Mouse (Mus musculus) midbrain, postnatal 0 days (tissue): ENCODE data around the gene Cd6. TPM values are rescaled to one million over a fixed set of nuclear protein-coding genes. Genes with fewer than 3 reads are reported as not detected.

Experiments
- ATAC-seq: fragments of 200-750 bp; cut with Nextera tagmentation; 2 replicates; pipeline ENCODE4 v1.8.0; 2017; ENCODE audit warnings: moderate number of reproducible peaks, mild to moderate bottlenecking, moderate TSS enrichment, moderate library complexity; ENCODE audit not compliant: low FRiP score
- DNase-seq: peaks from one replicate; pipeline ENCODE4 v3.0.0-alpha.2; 2015; ENCODE audit warnings: low spot score
- H3K27ac ChIP-seq: fragments of 300-500 bp; sonication (generic); 2 replicates; pipeline ENCODE4 v1.5.1; 2014; ENCODE audit warnings: low read depth, mild to moderate bottlenecking, low read length, mixed read lengths
- H3K27me3 ChIP-seq: fragments of 300-500 bp; sonication (generic); 2 replicates; pipeline ENCODE4 v1.6.1; 2014; ENCODE audit warnings: low read length, control low read depth, mixed read lengths; ENCODE audit not compliant: insufficient read depth
- H3K36me3 ChIP-seq: fragments of 300-500 bp; sonication (generic); 2 replicates; pipeline ENCODE4 v1.6.1; 2014; ENCODE audit warnings: low read length, control low read depth, mixed read lengths; ENCODE audit not compliant: insufficient read depth
- H3K4me1 ChIP-seq: fragments of 300-500 bp; sonication (generic); 2 replicates; pipeline ENCODE4 v1.6.1; 2014; ENCODE audit warnings: mild to moderate bottlenecking, control low read depth, antibody characterized with exemption, low read length, mixed read lengths; ENCODE audit not compliant: insufficient read depth
- H3K4me2 ChIP-seq: fragments of 300-500 bp; sonication (generic); 2 replicates; pipeline ENCODE4 v1.6.1; 2014; ENCODE audit warnings: low read depth, mild to moderate bottlenecking, low read length, mixed read lengths; ENCODE audit not compliant: poor library complexity, severe bottlenecking
- H3K4me3 ChIP-seq: fragments of 300-500 bp; sonication (generic); 2 replicates; pipeline ENCODE4 v1.5.1; 2014; ENCODE audit warnings: low read depth, mild to moderate bottlenecking, low read length, moderate library complexity
- H3K9ac ChIP-seq: fragments of 300-500 bp; sonication (generic); replicated peaks from 2 replicates; pipeline ENCODE4 v1.6.1; 2014; ENCODE audit warnings: mild to moderate bottlenecking, low read length, moderate library complexity, mixed read lengths; ENCODE audit not compliant: poor library complexity, severe bottlenecking
- H3K9me3 ChIP-seq: fragments of 300-500 bp; sonication (generic); 2 replicates; pipeline ENCODE4 v1.6.1; 2016; ENCODE audit warnings: low read length, control low read depth
- CTCF ChIP-seq: IDR thresholded peaks from 2 replicates; pipeline ENCODE4 v1.5.1; 2016; ENCODE audit warnings: antibody characterized with exemption, mild to moderate bottlenecking
- WGBS: fragments of 180-500 bp; shearing (Covaris S2); extraction: QIAGEN DNeasy Blood & Tissue Kit; methylation state at CpG from one replicate; pipeline ENCODE4 v1.1.7; 2014; 5-methylcytosine and 5-hydroxymethylcytosine counted together
- polyA plus RNA-seq: library from polyadenylated mRNA; unstranded; fragments of >200 nt; fragmentation: Nextera tagmentation; extraction: Ambion mirVana; gene quantifications from 2 replicates; pipeline ENCODE4 v1.2.1, GENCODE M21; 2015
- total RNA-seq: library from RNA; depleted of rRNA; stranded (reverse); fragments of >200 nt; gene quantifications from 2 replicates; pipeline ENCODE4 v1.2.3, GENCODE M21; 2014

Cd6 gene
- total and polyA plus RNA-seq, 2 experiments from 2014 or later, result 0.22 TPM; not detected in 1

DNA sequence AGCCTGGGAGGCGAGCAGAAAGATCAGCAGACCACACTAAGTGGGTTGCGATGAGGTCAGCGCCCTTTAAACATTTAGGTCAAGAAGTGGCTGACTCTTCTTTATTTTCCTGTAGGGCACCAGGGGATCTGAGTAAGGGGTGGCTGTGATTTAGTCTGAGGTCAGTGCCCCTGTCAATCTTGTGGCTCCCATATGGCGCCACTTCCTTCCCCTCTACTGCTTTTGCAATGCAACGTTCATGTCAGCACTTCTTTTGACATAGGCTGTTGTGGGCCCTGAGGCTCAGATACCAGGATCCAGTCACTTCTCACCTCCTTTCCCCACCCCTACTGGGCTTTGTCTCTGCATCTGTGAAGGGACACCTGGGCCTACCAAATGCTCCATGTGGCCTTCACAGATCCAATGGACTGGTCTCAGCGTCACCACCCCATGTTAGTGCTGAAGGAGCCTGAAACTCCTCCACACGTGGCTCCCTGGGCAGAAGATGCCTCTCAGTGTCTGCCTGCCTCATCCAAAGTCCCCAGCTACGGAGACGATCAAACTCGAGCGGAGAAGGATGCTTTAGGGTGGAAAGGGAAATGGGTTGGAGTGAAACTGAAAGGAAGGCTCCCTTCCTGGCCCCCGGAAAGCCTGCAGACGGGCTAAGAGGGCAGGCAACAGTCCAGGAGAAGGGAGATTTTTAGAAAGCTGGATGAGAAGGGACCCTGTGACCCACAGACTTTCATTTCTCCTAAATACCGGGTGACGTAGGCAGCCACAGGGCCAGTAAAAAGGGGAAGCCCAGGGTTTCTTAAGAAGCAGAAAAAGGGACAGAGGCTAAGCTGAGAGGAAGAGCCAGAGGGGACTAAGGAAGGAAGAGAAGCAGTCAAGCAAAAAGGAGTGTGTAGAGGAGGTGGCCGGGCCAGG is 12.1 kb upstream of the Cd6 start:
- ATAC-seq (no peak), DNase-seq (no peak)
- Histone ChIP-seq H3K9me3 (no peaks in the 10 kb centered on the region), H3K9ac (no peak overlapping the region), H3K36me3 (no peaks in the 10 kb centered on the region), H3K4me2 (no peak overlapping the region; the same call in 1 of the 2 replicates), H3K4me3 (no peak overlapping the region), H3K27me3 (no peaks in the 10 kb centered on the region), H3K4me1 (no peaks in the 10 kb centered on the region), H3K27ac (no peak overlapping the region)
- no peak for TF ChIP-seq CTCF
- WGBS, result 59% methylated on average over 16 of the region's 16 CpGs

DNA sequence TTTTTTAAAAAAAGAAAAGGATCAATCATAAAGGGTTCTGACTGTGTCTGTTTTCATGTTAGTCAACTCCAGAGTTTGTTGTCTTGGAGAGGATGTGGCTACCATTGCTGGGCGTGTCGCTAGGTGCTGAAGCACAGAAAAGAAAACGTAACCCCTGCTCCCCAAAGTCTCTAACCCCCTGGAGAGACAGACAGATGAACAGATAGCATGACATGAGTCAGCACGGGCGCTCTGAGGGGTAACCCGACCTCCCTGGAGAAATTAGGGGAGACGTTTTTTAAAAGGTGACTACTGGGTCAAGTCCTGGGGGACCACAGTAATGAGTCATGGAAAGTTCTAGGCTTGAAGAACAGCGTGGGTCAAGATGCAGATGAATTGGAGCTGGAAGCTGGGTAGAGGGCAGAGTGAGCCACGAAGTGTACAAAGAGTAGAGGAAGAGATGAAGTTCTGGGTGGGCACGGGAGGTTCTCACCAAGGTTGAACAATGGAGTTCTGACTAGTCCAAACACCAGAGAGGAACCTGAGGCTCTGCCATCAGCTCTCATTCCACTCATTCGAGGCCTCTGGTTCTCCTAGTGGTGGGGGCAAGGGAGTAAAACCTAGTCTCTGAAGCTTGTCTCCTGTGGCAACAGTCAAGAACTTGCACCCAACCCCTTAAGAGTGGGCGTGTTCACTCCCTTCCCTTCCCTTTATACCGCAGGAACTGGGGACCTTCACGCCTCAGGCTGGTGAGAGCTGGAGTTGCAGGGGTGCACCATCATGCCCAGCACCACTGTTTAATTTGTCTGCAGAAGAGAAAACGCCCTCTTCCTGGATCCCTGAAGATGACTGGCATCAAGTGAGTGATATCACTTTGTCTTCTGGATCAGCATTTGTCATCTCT is 9.4 kb upstream of the Cd6 start, which contains the start of gene Slc15a3:
Gene Slc15a3, plus strand, starts transcription at position 718 of the 883 bp plus-strand sequence.
- no peak for TF ChIP-seq CTCF
- ATAC-seq, result no peak
- Histone ChIP-seq H3K4me2 (no peak within 1 kb of the TSS), H3K36me3 (no peaks in the 10 kb centered on the region), H3K4me1 (no peaks in the 10 kb centered on the region), H3K9ac (no peak within 1 kb of the TSS), H3K27ac (no peak within 1 kb of the TSS), H3K27me3 (no peaks in the 10 kb centered on the region), H3K9me3 (no peaks in the 10 kb centered on the region), H3K4me3 (no peak within 1 kb of the TSS)
- DNase-seq, result no peak
- 89% methylated on average over 15 of the region's 15 CpGs for WGBS

DNA sequence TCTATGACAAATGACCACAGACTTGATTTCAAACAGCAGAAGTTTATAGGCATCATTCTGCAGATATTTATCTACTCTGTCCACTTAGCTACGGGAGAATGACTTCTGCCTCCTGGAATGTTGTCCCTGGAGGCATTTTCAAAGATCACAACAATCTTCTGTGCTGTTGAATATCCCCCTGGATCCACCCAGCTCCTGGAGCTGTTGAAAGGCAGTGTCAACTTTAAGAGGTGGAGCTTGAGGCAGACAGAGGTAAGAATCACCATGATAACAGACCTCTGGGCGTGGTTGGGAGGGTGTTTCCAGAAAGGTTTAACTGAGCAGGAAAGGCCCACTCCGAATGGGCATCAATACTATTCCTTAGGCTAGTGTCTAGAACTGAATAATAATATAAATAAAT is 5.8 kb upstream of the Cd6 start:
- no peak for TF ChIP-seq CTCF
- H3K4me1 ChIP-seq, result no peaks in the 10 kb centered on the region
- H3K36me3 ChIP-seq, result no peaks in the 10 kb centered on the region
- H3K9me3 ChIP-seq, result no peaks in the 10 kb centered on the region
- ATAC-seq (no peak), DNase-seq (no peak)
- no peaks in the 10 kb centered on the region for H3K27me3 ChIP-seq
- H3K4me3 ChIP-seq, result no peak overlapping the region
- no peak overlapping the region for H3K9ac ChIP-seq
- H3K4me2 ChIP-seq, result no peak overlapping the region
- H3K27ac ChIP-seq, result no peak overlapping the region
- WGBS, result 68% methylated on average over 3 of the region's 3 CpGs

DNA sequence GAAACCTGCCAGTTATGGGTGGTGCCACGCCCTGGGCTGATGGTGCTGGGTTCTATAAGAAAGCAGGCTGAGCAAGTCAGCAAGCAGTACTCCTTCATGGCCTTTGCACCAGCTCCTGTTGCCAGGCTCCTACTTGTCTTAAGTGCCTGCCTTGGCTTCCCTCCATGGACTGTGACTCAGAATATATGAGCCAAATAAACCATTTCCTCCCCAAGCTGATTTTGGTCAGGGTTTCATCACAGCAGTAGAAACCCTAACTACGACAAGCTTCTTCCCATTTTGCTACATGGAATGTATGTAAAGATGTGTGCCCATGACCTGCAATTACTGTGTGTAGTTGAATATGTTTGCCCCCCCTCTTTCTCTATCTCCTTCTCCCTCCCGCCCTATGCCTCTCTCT is 3.8 kb upstream of the Cd6 start:
- H3K36me3 ChIP-seq, result no peaks in the 10 kb centered on the region
- WGBS, result 75% methylated on average over 3 of the region's 3 CpGs
- ATAC-seq (no peak), DNase-seq (no peak)
- H3K4me1 ChIP-seq, result no peaks in the 10 kb centered on the region
- no peak overlapping the region for H3K4me3 ChIP-seq
- H3K27me3 ChIP-seq, result no peaks in the 10 kb centered on the region
- no peak overlapping the region for H3K9ac ChIP-seq
- H3K27ac ChIP-seq, result no peak overlapping the region
- no peak overlapping the region for H3K4me2 ChIP-seq
- H3K9me3 ChIP-seq, result no peaks in the 10 kb centered on the region
- TF ChIP-seq CTCF, result no peak

DNA sequence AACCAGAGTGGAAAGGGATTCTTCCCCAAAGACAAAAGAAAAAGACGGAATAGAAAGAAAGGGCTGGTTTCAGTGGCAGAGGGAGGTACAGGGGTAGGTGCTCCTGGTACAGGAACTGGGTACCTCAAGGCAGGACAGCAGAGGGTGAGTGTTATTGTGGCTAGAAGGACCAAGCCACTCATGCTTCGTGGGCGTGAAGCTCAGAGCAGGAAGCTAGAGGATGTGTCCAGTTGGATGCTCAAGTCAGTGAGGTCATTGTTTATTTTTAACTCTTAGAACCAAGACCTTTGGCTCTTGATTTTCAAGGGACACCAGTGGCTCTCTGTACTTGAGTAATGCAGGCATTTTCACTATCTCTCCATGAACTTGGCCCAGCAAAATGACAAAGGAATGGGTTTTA is 2.2 kb upstream of the Cd6 start:
- DNase-seq, result no peak
- no peak for ATAC-seq
- no peaks in the 10 kb centered on the region for H3K36me3 ChIP-seq
- TF ChIP-seq CTCF, result no peak
- no peaks in the 10 kb centered on the region for H3K27me3 ChIP-seq
- WGBS, result 81% methylated on average over 3 of the region's 3 CpGs
- H3K27ac ChIP-seq, result no peak overlapping the region
- H3K4me1 ChIP-seq, result no peaks in the 10 kb centered on the region
- H3K9me3 ChIP-seq, result no peaks in the 10 kb centered on the region
- no peak overlapping the region for H3K4me3 ChIP-seq
- H3K4me2 ChIP-seq, result no peak overlapping the region
- no peak overlapping the region for H3K9ac ChIP-seq
